Mouse (Mus musculus): ENCODE measurements around the gene Atox1.

Atox1 gene

DNA sequence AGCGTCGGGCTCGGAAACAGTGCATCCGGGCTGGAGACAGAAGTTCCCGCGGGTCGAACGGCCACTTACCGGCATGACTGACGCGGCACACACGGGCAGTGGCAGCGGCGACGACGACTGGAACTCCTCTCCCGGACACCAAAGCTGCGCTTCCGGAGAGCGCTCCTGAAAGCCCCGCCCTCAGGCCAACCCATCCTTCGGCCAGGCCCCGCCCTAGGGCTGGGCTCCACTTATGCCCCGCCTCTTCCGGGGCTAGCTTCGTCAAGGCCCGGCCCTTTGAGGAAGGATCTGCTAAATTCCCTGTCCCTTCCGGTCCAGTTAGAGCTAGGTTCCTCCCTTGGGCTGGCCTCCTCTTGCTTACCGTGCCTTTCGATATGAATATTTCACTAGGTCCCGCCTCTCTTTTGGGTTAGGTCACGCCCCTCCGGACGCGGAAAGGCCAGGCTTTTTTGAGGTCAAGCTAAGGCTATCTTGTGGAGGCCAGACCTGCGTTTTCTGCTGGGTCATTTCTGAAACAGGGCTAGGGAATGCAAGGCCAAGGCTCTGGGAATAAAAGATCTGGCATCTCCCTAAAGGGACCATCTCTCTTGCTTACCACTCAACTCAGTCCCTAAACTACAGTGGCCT, at the start of gene Atox1:
Atox1 (minus strand) TSS at position 221 of the 627 bp plus-strand sequence.
- peak; percentile 96 for DNase-seq (ENCODE audit: low read depth, low spot score)

DNA sequence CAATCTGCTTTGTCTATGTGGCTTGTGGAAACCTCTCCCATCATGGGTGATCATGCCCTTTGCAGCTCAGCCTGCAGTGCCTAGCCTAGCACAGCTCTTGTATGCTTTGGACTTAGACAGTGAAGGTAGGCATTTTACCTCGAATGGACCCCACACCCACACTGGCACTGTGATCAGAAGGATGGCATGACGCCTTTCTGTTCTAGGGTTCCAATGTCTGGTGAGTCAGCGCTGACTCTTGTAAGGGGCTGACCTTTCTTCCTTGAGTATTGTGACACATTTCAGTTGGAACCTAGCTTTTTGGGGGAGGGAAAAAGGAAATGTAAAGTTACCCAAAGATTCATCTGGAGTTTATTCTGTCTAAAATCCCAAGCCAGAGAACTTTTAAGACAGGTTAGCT, 44.4 kb upstream of the Atox1 start:
- DNase-seq (ENCODE audit: low read depth, low spot score) = no peak

DNA sequence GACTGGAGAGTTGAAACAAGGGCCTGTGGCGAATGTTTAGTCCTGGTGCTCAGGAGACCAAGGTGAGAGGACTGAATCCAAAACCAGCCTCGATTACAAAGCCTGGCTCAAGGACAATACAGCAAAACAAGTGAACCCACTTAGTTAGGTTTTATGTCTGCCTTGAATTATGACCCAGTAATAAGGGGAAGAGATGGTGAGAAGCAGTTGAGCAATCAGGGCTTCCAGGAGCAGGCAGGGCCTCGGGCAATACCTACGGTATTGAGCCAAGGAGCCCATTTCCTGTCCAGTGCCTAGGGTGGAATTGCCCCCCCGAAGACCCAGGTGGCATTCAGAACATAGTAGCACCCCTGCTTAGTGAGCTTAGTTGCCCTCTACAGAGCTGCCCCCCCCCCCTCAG, 41.8 kb upstream of the Atox1 start:
- no peak for DNase-seq (ENCODE audit: low read depth, low spot score)

DNA sequence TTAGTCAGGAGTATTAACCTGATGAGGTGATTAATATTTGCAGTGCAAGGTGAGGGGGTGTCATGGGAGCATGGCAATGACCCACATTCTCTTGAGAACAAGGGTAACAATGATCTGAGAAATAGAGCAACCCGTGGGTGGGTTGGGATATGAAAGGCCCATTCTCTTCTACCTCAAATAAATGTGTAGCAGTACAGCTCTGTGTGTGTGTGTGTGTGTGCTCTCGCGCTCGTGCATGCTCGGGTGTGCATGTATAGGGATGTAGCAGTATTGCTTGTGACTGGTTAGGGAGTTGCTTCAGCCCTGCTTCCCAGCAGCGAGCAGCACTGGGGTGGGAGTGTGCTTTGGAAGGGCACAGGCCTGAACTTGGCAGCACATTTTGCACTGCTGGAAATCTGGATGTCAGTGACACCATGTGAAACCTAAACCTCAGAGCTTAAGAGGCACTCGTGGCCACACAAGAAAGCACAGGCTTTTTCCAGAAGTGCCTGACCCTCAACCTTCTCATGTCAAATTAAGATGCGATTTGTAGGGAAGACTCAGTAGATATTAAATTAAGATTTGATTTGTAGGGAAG, 41.0 kb upstream of the Atox1 start:
- DNase-seq (ENCODE audit: low read depth, low spot score) = no peak

DNA sequence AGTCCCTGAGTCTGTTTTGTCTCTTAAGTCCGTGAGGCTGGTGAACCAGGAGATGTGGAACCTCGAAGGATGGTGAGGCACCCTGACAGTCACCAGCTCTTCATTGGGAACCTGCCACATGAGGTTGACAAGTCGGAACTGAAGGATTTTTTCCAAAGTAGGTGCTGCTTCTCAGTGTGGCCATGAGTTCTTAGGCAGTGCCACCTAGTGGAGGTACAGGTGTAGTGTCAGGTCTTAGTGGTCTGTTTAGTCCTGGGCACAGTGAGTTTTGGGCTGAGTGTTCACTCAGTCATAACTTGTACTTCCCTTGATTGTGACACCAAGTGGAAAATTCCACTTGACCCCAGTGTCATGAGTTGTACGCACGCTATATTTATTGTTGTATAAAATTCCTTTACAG, 36.8 kb upstream of the Atox1 start:
- DNase-seq (ENCODE audit: low read depth, low spot score) = peak; percentile 64

DNA sequence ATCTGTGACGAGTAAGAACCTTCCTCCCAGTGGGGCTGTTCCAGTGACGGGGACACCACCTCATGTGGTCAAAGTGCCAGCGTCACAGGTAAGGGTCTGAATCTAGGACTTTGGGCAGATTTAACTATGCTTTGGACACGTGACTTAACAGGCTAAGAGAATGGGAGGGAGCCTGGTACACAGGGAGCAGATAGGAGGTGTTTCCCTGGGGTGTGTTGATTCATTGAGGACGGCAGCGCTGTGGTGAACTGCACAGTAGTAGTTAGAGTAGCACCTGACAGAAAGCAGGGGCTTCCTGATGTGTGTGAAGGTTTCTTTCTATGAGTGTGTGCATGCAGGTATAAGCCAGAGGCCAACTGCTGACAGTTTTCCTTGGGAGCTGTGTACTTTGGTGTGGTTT, 35.1 kb upstream of the Atox1 start:
- DNase-seq (ENCODE audit: low read depth, low spot score) = no peak

DNA sequence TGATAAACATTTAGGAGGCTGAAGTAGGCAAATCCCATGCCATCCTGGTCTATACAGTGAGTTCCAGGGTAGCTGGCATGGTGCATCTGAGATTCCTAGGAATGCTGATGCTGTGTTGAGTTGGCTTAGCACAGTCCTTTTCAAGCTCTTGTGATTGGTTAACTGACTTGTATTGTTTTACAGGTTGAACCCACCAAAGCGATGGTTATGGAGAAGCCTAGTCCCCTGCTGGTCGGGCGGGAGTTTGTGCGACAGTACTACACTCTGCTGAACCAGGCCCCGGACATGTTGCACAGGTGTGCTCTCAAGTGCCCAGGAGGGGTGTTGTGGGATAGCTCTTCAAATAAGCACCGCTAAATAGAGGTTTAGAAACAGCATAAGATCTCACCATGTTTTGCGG, 24.4 kb upstream of the Atox1 start:
- no peak for DNase-seq (ENCODE audit: low read depth, low spot score)

DNA sequence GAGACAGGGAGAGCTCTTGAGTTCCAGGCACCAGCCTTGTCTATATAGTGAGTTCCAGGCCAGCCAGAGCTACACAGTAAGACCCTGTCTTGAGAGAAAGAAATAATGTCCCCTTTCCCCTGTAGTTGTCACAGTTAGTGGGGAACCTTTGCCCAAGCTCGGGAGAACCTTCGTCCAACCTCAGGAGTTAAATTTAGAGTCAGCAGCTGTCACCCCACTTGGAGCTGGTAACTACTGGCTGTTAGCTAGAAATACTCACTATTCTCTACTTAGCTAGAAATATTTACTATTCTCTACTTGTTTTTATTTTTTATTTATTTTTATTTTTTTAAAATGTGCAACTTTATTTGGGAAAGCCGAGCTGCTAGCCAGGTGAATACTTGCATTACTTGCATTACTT, 12.2 kb upstream of the Atox1 start:
- DNase-seq (ENCODE audit: low read depth, low spot score) = no peak

DNA sequence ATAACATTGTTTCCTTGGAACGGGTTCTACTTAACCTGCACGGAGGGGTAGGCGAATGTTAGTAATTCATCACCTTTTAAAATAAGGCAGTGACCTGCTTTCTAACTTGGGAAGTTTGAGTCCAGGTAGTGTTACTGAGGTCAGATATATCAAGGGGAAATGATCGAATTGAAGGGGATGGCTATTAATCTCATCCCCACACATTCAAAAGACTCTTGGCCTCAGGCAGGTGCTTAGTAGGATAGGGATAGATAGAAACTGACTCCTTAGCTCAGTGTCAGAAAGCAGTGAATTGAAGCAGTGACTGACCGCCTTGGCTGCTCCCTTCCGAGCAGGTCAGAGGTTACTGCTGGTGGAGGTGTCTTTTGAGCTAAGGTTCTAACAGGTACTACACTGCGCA, 10.4 kb upstream of the Atox1 start:
- DNase-seq (ENCODE audit: low read depth, low spot score) = no peak

DNA sequence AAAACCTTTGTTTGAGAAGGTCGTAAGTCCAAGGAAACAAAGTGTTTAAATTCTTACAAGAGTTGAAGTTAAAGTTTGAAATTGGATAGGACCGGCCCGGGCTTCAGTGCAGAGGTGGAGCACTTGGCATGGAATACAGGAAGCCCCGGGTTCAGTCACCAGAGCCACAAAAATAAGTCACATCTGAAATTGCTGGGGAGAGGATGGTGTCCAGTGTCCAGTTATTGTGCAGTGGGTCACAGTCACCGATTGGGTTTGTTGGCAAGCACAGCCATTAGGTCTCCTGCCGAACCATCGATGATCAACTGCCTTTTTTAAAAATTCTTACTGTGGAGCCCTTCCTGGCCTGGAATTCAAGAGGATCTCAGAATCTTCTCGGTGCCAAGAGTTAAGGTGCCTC, 9.7 kb upstream of the Atox1 start:
- no peak for DNase-seq (ENCODE audit: low read depth, low spot score)

DNA sequence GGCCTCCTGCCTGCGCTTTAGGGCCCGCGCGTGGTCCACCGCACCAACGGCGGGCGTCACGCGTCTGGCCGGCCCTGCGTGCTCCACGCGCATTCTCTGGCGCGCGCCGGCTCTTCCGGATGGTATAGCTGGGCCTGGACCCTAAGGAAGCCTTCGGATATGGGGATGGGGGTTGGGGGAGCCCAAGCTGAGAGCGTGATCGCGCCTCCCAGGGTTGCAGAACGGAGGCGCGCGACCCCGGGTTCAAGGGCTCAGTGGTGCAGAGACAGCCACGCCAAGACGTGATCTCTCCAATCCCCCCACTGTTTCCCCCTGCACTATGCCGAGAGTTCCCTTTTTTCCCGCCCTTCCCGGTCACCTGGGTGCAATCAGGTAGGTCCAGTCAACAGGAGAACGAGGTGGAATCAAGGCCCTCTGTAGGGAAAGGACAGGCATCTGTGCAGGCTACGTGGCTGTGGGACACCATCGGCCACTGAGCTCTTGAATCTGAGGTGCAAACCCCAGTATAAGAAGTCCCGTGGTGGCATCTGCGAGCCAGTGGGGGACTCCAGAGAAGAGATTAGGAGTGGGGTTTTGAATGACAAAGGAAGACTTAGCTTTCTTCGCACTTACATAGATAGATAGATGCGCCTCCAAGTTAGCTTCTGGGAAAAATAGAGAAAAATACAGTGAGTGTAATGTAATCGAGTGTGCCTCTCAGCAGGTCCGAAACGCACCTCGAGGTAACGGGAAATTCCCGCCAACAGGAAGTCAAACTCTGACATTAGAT, 9.1 kb upstream of the Atox1 start:
- DNase-seq (ENCODE audit: low read depth, low spot score) = peak; percentile 38

DNA sequence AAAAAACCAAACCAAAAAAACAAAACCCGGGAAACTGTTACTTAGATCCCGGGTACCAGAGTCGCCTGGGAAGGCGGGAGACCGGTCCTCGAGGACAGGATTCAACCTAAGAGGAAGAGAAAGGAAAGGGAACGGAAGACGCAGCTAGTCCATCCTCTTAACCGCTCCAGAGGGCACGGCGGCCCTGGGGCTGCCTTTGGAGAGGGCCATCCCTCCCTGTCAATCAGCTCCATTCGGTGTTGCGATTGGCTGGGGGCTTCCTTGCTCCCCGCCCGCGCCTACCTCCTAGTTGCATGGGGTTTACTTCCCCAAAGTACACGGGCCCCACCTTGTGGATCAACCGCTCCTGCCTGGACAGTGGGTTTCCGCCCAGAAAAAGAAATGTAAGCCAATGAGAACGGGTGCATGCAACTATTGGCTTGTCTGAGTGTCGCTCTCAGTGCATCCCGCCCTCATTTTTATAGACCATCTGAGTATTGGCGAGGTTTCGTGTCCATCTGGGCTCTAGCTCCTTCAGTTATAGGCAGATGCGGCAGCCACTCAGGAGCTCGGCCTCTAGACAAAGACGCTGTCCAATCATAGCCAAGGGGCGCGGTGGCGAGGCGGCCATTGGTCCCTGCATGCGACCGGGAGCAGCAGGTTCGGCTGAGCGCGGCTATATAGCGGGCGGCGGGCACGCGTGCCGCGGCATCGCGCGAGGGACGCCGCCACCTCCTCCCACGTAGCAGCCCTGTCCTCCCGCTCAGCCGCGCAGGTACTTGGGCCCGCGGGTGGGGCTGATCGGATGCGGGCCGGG, 8.2 kb upstream of the Atox1 start, which contains the start of gene G3bp1:
G3bp1 (plus strand) TSS at position 638 of the 796 bp plus-strand sequence.
- DNase-seq (ENCODE audit: low read depth, low spot score) = peak; percentile 99

DNA sequence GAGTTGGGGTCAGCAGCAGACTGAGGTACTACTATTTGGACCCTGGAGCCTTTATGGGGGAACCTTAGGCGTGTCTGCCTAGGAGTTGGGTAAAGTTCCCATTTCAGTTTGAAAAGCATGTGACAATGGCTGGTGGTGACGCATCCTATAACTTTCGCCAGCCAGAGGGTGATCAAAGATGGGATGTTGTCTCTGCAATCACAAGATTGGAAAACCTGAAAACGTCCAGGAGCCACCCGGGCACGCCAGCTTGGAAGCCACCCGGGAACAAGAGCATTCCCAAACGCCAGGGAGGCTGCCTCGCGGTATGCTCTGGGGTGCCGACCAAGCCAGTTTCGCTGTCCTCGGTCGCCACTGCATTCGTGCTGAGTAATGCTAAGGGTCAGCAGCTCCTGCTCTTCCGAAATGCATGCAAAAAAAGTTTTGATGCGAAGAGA, 7.6 kb upstream of the Atox1 start:
- no peak for DNase-seq (ENCODE audit: low read depth, low spot score)

DNA sequence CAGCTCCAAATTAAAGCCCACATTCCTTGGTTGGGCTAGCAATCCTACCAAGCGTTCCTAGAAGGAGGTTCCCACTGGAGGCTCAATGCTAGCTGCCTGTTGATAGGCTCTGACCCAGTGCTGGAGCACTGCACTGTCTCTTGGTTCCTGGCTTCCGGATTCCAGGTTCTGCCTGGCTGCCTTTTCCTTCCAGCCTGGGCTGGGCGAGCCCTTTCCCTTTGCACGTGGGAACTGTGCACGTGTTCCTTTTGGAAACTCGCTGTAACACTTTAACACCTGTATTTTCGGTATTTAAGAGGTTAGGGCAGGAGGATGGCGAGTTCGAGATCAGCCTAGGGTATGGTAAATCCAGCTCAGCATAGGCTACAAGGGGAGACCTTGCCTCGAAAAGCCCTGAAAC, 7.0 kb upstream of the Atox1 start:
- DNase-seq (ENCODE audit: low read depth, low spot score) = peak; percentile 7

DNA sequence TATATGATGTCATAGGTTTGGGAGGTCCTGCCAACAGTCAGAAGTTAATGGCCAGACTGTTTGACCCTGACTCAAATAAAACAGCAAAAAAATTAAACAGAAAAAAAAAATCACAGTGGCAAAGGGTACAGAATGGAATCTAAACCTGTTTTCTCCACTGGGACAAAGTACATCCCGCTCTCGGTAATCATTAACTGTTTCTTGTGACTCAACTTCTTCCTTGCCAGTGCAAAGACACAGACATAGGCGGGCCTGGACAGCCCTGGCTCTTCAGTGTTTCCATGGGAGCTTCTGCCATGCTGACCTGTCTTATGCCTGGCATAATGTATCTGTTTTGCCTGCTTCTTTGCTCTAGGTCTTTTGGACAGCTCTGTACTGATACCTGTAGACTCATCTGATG, 4.1 kb upstream of the Atox1 start:
- no peak for DNase-seq (ENCODE audit: low read depth, low spot score)

DNA sequence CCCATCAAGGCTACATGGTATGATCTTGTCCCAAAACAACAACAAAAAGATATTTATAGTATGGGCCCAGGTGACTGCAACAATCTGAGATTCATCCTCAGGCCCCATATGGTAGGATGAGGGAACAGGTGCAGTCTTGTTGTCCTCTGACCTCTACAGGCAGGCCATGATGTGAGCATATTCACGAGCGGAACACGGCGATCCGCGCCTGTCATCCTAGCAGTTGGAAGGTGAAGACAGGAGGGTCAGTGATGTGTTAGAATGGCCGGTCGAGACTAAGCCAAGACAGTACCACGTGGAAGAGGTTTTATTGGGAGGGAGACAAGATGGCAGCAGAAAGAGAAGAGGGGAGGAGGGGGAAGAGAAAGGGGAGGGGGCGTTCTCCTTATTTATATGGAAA, 3.7 kb upstream of the Atox1 start:
- DNase-seq (ENCODE audit: low read depth, low spot score) = no peak

DNA sequence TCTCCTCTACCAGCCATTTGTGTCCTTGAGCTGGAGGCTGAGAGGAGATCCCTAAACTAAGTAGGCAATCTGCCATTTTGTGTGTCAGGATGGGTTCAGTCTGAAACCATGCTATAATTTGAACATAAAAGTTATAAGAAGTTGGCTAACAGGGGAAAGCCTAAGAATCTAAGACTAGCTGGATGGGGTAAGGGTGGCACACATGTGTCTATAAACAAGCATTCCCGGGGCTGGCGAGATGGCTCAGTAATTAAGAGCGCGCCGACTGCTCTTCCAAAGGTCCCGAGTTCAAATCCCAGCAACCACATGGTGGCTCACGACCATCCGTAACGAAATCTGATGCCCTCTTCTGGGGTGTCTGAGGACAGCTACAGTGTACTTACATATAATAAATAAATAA, 1.1 kb upstream of the Atox1 start:
- no peak for DNase-seq (ENCODE audit: low read depth, low spot score)

DNA sequence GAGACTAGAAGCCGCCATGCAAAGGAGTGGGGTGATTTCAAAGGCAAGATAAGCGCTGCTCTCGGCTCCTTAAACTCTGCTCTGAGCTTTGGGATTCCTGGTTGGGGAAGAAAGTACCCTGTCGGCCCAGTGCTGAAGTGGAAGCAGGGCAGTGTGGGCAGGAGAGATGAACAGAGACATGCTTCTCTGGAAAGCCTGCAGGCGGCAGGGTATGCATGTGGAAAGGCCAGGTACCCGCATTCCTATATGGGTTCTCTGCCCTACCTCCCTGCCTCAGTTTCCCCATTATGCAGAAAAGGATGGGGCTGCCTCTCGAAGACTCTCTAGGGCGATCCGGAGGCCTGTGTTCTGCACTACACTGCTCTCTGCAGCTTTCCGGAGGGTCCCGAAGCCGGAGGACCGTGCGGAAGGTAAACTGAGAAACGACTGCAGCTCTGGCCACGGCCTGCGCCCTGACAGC, 450 bp downstream of the Atox1 start:
- no peak for DNase-seq (ENCODE audit: low read depth, low spot score)

DNA sequence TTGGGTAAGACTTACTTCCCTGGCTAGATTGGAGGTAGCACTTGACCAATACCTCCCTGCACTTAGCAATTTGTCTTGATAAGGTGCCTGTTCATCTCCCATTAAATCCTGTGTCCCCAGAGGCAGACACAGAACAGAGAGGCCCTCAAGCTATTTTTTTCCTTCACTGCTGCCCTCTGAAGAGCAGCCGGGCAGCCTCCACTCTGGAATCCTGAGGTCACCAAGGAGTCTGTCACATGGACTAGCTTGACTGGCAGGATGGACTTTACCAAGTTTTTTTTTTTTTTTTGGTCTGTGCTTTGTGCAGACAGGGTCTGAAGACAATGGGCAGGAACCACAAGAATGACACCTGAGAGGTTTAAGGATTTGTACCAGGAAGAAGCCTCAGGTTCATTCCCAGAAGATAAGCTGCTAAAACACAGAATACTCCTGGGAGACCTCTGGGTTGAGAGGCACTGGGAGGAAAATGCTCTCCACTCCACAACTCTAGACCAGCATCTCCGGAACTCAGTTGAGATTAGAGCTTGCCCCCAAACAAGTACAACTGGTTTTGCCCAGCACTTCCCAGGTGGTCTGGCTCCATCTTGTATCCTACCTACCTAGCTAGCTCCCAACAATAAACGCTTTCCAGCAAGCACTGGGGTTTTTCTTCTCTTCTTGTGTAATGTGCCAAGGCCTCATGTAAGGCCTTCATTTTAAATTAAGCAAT, 1.0 kb downstream of the Atox1 start:
- DNase-seq (ENCODE audit: low read depth, low spot score) = no peak

DNA sequence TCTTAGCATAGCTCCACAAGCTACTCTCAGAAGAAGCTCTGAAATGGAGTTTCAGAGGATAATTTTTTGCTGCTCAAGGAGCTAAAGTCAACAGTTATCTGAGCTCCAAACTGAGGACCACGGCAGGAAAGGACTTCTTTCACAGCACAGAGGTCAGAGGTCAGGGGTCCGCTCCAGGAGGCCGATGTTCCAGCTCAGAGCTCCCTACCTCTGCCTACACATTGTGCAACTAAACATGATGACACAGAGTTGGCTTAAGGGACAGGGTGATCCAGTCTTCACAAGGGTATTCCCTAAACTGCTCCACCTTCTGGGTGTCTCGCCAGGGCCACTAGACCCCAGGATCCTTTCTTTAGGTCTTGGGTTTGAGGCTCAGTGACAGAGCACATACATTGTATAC, 2.5 kb downstream of the Atox1 start:
- no peak for DNase-seq (ENCODE audit: low read depth, low spot score)

DNA sequence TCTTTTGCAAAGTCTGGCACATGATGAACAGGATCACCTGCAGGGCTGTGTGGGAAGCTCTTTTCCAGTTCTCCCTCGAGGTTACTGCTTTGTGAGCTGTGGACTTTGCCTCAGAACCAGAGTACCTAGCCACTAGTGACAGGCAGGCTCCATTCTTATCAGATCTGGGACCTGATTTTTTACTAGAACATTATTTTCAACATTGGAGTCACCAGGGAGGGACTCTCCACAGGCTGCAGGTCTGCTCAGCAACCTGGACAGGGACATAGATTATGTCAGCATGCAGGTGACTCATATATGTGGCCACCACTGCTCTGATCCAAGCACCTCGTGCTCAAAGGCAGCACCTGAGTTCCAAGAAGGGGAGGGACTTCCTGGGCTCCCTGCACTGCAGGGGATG, 5.9 kb downstream of the Atox1 start:
- no peak for DNase-seq (ENCODE audit: low read depth, low spot score)

Measured in mesoderm, embryonic 11.5 days (tissue).